Mouse (Mus musculus): ENCODE results near the gene Pard3.

Pard3 gene

GRCm38 (mm10) chr8:127542162-127542561 is 478.5 kb downstream of the Pard3 start:
- no peak for DNase-seq (ENCODE audit: low read depth, low spot score)

- no peak for DNase-seq (ENCODE audit: low read depth, low spot score)
These were observed 480.0 kb downstream of the Pard3 start for GRCm38 (mm10) chr8:127543676-127544075.

- DNase-seq (ENCODE audit: low read depth, low spot score), result no peak
These were observed 482.5 kb downstream of the Pard3 start for GRCm38 (mm10) chr8:127546161-127546560.

- no peak for DNase-seq (ENCODE audit: low read depth, low spot score)
These were observed 487.2 kb downstream of the Pard3 start for GRCm38 (mm10) chr8:127550928-127551327.

GRCm38 (mm10) chr8:127552161-127552595 is 488.5 kb downstream of the Pard3 start:
- no peak for DNase-seq (ENCODE audit: low read depth, low spot score)

GRCm38 (mm10) chr8:127552836-127553235 is 489.1 kb downstream of the Pard3 start:
- no peak for DNase-seq (ENCODE audit: low read depth, low spot score)

GRCm38 (mm10) chr8:127553582-127553981 is 489.9 kb downstream of the Pard3 start:
- DNase-seq (ENCODE audit: low read depth, low spot score), result no peak

- DNase-seq (ENCODE audit: low read depth, low spot score), result no peak
These were observed 492.1 kb downstream of the Pard3 start for GRCm38 (mm10) chr8:127555795-127556194.

GRCm38 (mm10) chr8:127556964-127557363 is 493.3 kb downstream of the Pard3 start:
- DNase-seq (ENCODE audit: low read depth, low spot score), result no peak

- no peak for DNase-seq (ENCODE audit: low read depth, low spot score)
These were observed 493.9 kb downstream of the Pard3 start for GRCm38 (mm10) chr8:127557566-127557965.

- DNase-seq (ENCODE audit: low read depth, low spot score), result no peak
These were observed 499.9 kb downstream of the Pard3 start for GRCm38 (mm10) chr8:127563634-127564033.

- DNase-seq (ENCODE audit: low read depth, low spot score), result no peak
These were observed 500.7 kb downstream of the Pard3 start for GRCm38 (mm10) chr8:127564426-127564825.

GRCm38 (mm10) chr8:127569212-127569611 is 505.5 kb downstream of the Pard3 start:
- no peak for DNase-seq (ENCODE audit: low read depth, low spot score)

GRCm38 (mm10) chr8:127570527-127570926 is 506.8 kb downstream of the Pard3 start:
- DNase-seq (ENCODE audit: low read depth, low spot score), result no peak

- DNase-seq (ENCODE audit: low read depth, low spot score), result no peak
These were observed 508.8 kb downstream of the Pard3 start for GRCm38 (mm10) chr8:127572493-127572892.

GRCm38 (mm10) chr8:127576657-127577056 is 513.0 kb downstream of the Pard3 start:
- DNase-seq (ENCODE audit: low read depth, low spot score), result no peak

GRCm38 (mm10) chr8:127577656-127578055 is 514.0 kb downstream of the Pard3 start:
- no peak for DNase-seq (ENCODE audit: low read depth, low spot score)

GRCm38 (mm10) chr8:127579436-127579835 is 515.7 kb downstream of the Pard3 start:
- DNase-seq (ENCODE audit: low read depth, low spot score), result no peak

- DNase-seq (ENCODE audit: low read depth, low spot score), result no peak
These were observed 519.7 kb downstream of the Pard3 start for GRCm38 (mm10) chr8:127583429-127583828.

GRCm38 (mm10) chr8:127585618-127586017 is 521.9 kb downstream of the Pard3 start:
- DNase-seq (ENCODE audit: low read depth, low spot score), result no peak

- no peak for DNase-seq (ENCODE audit: low read depth, low spot score)
These were observed 523.0 kb downstream of the Pard3 start for GRCm38 (mm10) chr8:127586681-127587080.

- DNase-seq (ENCODE audit: low read depth, low spot score), result no peak
These were observed 524.6 kb downstream of the Pard3 start for GRCm38 (mm10) chr8:127588313-127588712.

GRCm38 (mm10) chr8:127589291-127589690 is 525.6 kb downstream of the Pard3 start:
- DNase-seq (ENCODE audit: low read depth, low spot score), result peak; percentile 15

GRCm38 (mm10) chr8:127590674-127591186 is 527.0 kb downstream of the Pard3 start:
- no peak for DNase-seq (ENCODE audit: low read depth, low spot score)

Data from c-Kit-negative CD71-positive TER-119-positive erythroid progenitor cells, embryonic 14.5 days (primary cell).